Mouse (Mus musculus) erythroid progenitor cell, adult 5-6 weeks (primary cell): Measurements from ENCODE around the gene Rnd2. TPM values are rescaled to one million over a fixed set of nuclear protein-coding genes. Genes with fewer than 3 reads are reported as not detected.
A peak's percentile ranks its signal among the peaks of the same experiment; 100 is the strongest.
"Not testable (repeated sequence)": the region's sequence is repeated elsewhere in the genome, so short reads cannot be mapped to it uniquely, and the experiment has no call there.

ENCODE experiments used
- ATAC-seq: replicated peaks from 2 replicates; pipeline ENCODE4 v1.8.0; 2016; ENCODE audit warnings: moderate number of reproducible peaks, mild to moderate bottlenecking, moderate TSS enrichment, inconsistent platforms; ENCODE audit not compliant: poor library complexity, low FRiP score, severe bottlenecking
- total RNA-seq, 2 experiments: library from RNA; stranded (forward) in 1 of 2; stranded (reverse) in 1 of 2; fragments of 150-400 nt in 1 of 2; fragments of 186-747, 209-891 nt in 1 of 2; gene quantifications; 2 replicates each; pipeline versions ENCODE4 v1.2.3 to v1.2.4; 2015 to 2017; ENCODE audit warnings: low replicate concordance in 2 of 2

The Rnd2 gene
- total RNA-seq (2015; ENCODE audit: low replicate concordance) (not detected in 2 replicates), total RNA-seq (2017; ENCODE audit: low replicate concordance) (not detected in 2 replicates)

GRCm38 (mm10) chr11:101464211-101465100, at the start of gene Rnd2:
TSS of gene Rnd2 (plus strand) at chr11:101464999.
- no peak for ATAC-seq

GRCm38 (mm10) chr11:101415306-101415705, 49.5 kb upstream of the Rnd2 start:
- ATAC-seq = no peak

GRCm38 (mm10) chr11:101416433-101417100, 48.2 kb upstream of the Rnd2 start:
- peak; percentile 85 for ATAC-seq

GRCm38 (mm10) chr11:101417101-101417855, 47.5 kb upstream of the Rnd2 start, which contains the start of gene Aarsd1:
TSS of gene Aarsd1 (minus strand) at chr11:101417615.
- ATAC-seq = peak; percentile 83

GRCm38 (mm10) chr11:101418991-101419390, 45.8 kb upstream of the Rnd2 start:
- ATAC-seq = no peak

GRCm38 (mm10) chr11:101419610-101420009, 45.2 kb upstream of the Rnd2 start:
- ATAC-seq = no peak

GRCm38 (mm10) chr11:101420148-101420547, 44.7 kb upstream of the Rnd2 start:
- ATAC-seq = no peak

- ATAC-seq = no peak
These were observed 40.5 kb upstream of the Rnd2 start, which contains the start of gene Gm27029 for GRCm38 (mm10) chr11:101424105-101424851. TSS of gene Gm27029 (minus strand) at chr11:101424796.

GRCm38 (mm10) chr11:101424925-101425813, 39.6 kb upstream of the Rnd2 start, which contains the start of the genes Rundc1 and Ptges3l:
TSS of gene Rundc1 (plus strand) at chr11:101425085.
TSS of gene Ptges3l (minus strand) at chr11:101425333.
- ATAC-seq = peak; percentile 96

GRCm38 (mm10) chr11:101426165-101426564, 38.6 kb upstream of the Rnd2 start:
- ATAC-seq = no peak

- no peak for ATAC-seq
These were observed 33.5 kb upstream of the Rnd2 start for GRCm38 (mm10) chr11:101431327-101431726.

- 0 out of 2 replicates have a peak, but pooled peaks have one; percentile 22 for ATAC-seq
These were observed 31.4 kb upstream of the Rnd2 start for GRCm38 (mm10) chr11:101433396-101433795.

- ATAC-seq = no peak
These were observed 29.0 kb upstream of the Rnd2 start for GRCm38 (mm10) chr11:101435831-101436230.

- no peak for ATAC-seq
These were observed 27.9 kb upstream of the Rnd2 start for GRCm38 (mm10) chr11:101436916-101437315.

GRCm38 (mm10) chr11:101438006-101438405, 26.8 kb upstream of the Rnd2 start:
- ATAC-seq = not testable (repeated sequence)

- ATAC-seq = not testable (repeated sequence)
These were observed 23.2 kb upstream of the Rnd2 start for GRCm38 (mm10) chr11:101441450-101442126.

- peak; percentile 99 for ATAC-seq
These were observed 22.6 kb upstream of the Rnd2 start, which contains the start of gene Rpl27 for GRCm38 (mm10) chr11:101442127-101442693. TSS of gene Rpl27 (plus strand) at chr11:101442298.
